Mouse (Mus musculus) c-Kit-negative CD71-positive TER-119-positive erythroid progenitor cells, embryonic 14.5 days (primary cell): ENCODE data around the gene Psmb9.

ENCODE experiments used
- DNase-seq: peaks from one replicate; pipeline ENCODE4 v3.0.0-alpha.2; 2013; ENCODE audit warnings: low read depth, low spot score

Psmb9 gene

GRCm38 (mm10) chr17:34138655-34139054, 48.9 kb downstream of the Psmb9 start:
- no peak for DNase-seq

GRCm38 (mm10) chr17:34137601-34138000, 50.0 kb downstream of the Psmb9 start:
- DNase-seq, result no peak

- peak; percentile 87 for DNase-seq
Observed at GRCm38 (mm10) chr17:34135297-34136224, 52.0 kb downstream of the Psmb9 start.

- DNase-seq, result no peak
Observed at GRCm38 (mm10) chr17:34134451-34134850, 53.1 kb downstream of the Psmb9 start.

GRCm38 (mm10) chr17:34133289-34133688, 54.3 kb downstream of the Psmb9 start:
- DNase-seq, result no peak
